Mouse (Mus musculus) left cerebral cortex, postnatal 14 days (tissue): ENCODE results near the gene Snd1. TPM values are rescaled to one million over a fixed set of nuclear protein-coding genes. Genes with fewer than 3 reads are reported as not detected.
"Not testable (repeated sequence)": the region's sequence is repeated elsewhere in the genome, so short reads cannot be mapped to it uniquely, and the experiment has no call there.

Experiments used
- DNase-seq, 2 experiments: peaks; one replicate each; pipeline ENCODE4 v3.0.0; 2021 to 2022; ENCODE audit warnings: low spot score in 2 of 2, mixed read lengths in 1 of 2
- intact Hi-C: fragments of 180-260 bp; cut with DNase I; formaldehyde crosslinking; loops from one replicate; pipeline ENCODE4 v1.15.1; 2025
- total RNA-seq, 2 experiments: library from RNA; stranded (reverse); gene quantifications; 2 replicates each; pipeline ENCODE4 v1.2.3; 2021

Snd1 gene
- total RNA-seq, 2 experiments from 2014 or later, result 94.8 to 96.9 TPM

GRCm38 (mm10) chr6:28480752-28481492 is 6.0 kb downstream of the Snd1 start:
- DNase-seq, result no peak
- intact Hi-C loops, result no loop called here

- intact Hi-C loops, result no loop called here
Observed at GRCm38 (mm10) chr6:28482711-28483315, 7.9 kb downstream of the Snd1 start.

GRCm38 (mm10) chr6:28486008-28486407 is 11.1 kb downstream of the Snd1 start:
- DNase-seq, result no peak
- intact Hi-C loops, result no loop called here

More at GRCm38 (mm10) chr6:28482711-28483315, 7.9 kb downstream of the Snd1 start:
- DNase-seq, result no peak

GRCm38 (mm10) chr6:28486471-28486870 is 11.5 kb downstream of the Snd1 start:
- intact Hi-C loops, result no loop called here
- DNase-seq, result no peak

- intact Hi-C loops, result no loop called here
- no peak for DNase-seq
Observed at GRCm38 (mm10) chr6:28486905-28487304, 12.0 kb downstream of the Snd1 start.

GRCm38 (mm10) chr6:28488204-28488851 is 13.4 kb downstream of the Snd1 start:
- intact Hi-C loops, result no loop called here
- DNase-seq, result no peak

GRCm38 (mm10) chr6:28490612-28491011 is 15.7 kb downstream of the Snd1 start:
- intact Hi-C loops, result no loop called here
- DNase-seq, result no peak

GRCm38 (mm10) chr6:28491198-28491597 is 16.3 kb downstream of the Snd1 start:
- intact Hi-C loops, result no loop called here
- DNase-seq, result no peak

GRCm38 (mm10) chr6:28497837-28498236 is 22.9 kb downstream of the Snd1 start:
- no peak for DNase-seq
- intact Hi-C loops, result no loop called here

- DNase-seq, result no peak
- intact Hi-C loops, result no loop called here
Observed at GRCm38 (mm10) chr6:28502576-28502975, 27.6 kb downstream of the Snd1 start.

GRCm38 (mm10) chr6:28503148-28503547 is 28.2 kb downstream of the Snd1 start:
- DNase-seq, result no peak
- intact Hi-C loops, result no loop called here

GRCm38 (mm10) chr6:28504611-28505010 is 29.7 kb downstream of the Snd1 start:
- intact Hi-C loops, result no loop called here
- DNase-seq, result no peak

GRCm38 (mm10) chr6:28507759-28508158 is 32.8 kb downstream of the Snd1 start:
- DNase-seq, result no peak
- intact Hi-C loops, result no loop called here

GRCm38 (mm10) chr6:28514195-28514594 is 39.3 kb downstream of the Snd1 start:
- no peak for DNase-seq

GRCm38 (mm10) chr6:28514830-28515350 is 40.0 kb downstream of the Snd1 start:
- intact Hi-C loops, result no loop called here

More at GRCm38 (mm10) chr6:28514195-28514594, 39.3 kb downstream of the Snd1 start:
- intact Hi-C loops, result no loop called here

GRCm38 (mm10) chr6:28516618-28517017 is 41.7 kb downstream of the Snd1 start:
- intact Hi-C loops, result no loop called here
- DNase-seq, result no peak

More at GRCm38 (mm10) chr6:28514830-28515350, 40.0 kb downstream of the Snd1 start:
- no peak for DNase-seq

GRCm38 (mm10) chr6:28517050-28517449 is 42.1 kb downstream of the Snd1 start:
- intact Hi-C loops, result no loop called here
- DNase-seq, result no peak

- intact Hi-C loops, result no loop called here
- DNase-seq, result no peak
Observed at GRCm38 (mm10) chr6:28519426-28519825, 44.5 kb downstream of the Snd1 start.

GRCm38 (mm10) chr6:28520787-28521186 is 45.8 kb downstream of the Snd1 start:
- intact Hi-C loops, DNase-seq: not testable (repeated sequence)

- DNase-seq, result no peak
- intact Hi-C loops, result no loop called here
Observed at GRCm38 (mm10) chr6:28521416-28521815, 46.5 kb downstream of the Snd1 start.
